ENCODE assay signal across 8 mouse cellular contexts in the genomic region with DNA sequence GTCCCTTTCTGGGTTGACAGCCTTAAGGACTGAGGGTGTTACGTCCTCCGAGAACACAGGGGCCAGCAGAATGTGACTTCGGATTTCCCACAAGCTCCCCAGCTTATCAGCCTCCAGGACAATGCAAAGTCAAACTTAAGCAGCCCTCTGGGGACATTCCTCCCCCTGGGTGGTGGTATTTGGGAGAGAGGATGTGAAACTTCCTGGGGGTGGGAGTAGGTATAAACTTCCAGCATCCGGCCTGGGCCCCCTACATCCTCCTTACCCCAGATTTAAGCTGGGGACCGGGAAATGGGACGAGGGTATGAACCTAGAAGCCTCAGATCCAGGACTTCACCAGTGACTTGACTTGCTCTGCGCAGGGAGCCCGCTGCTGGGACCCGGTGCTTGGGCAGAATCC. TPM values are rescaled to one million over a fixed set of nuclear protein-coding genes. Genes with fewer than 3 reads are reported as not detected.
DNase-seq lines count a peak whose midpoint lies in the region; ATAC-seq and TF ChIP-seq lines count a peak whose summit lies in the region.

No protein-coding gene starts in this region.

- no peak for DNase-seq in hindbrain, embryonic 11.5 days (ENCODE audit: low spot score)
- peak; percentile 72 for DNase-seq in lung, embryonic 14.5 days
- DNase-seq in frontal cortex, postnatal 14 days (ENCODE audit: low spot score in 2 of 2), result no peak
- DNase-seq in cerebellum, adult 9-11 months, result no peak
- no peak for DNase-seq in layer of hippocampus, postnatal 25 days (ENCODE audit: extremely low spot score in 1 of 2, low spot score in 1 of 2)
- DNase-seq in cerebellum, adult 11-12 months, result no peak

- H3K27me3 ChIP-seq in C2C12 (ENCODE audit: control insufficient read depth, insufficient read depth, insufficient read length), result no peaks in the 10 kb centered on the region
- no peaks in the 10 kb centered on the region for H3K27me3 ChIP-seq in ES-Bruce4 (ENCODE audit: control insufficient read depth, insufficient read depth, low read length, poor library complexity, severe bottlenecking)
- H3K27me3 ChIP-seq in hindbrain, embryonic 11.5 days (ENCODE audit: control insufficient read depth, insufficient read depth, low read length), result peaks cover 27% of the 10 kb centered on the region
- peaks cover 8% of the 10 kb centered on the region for H3K27me3 ChIP-seq in lung, embryonic 14.5 days (ENCODE audit: insufficient read depth, low read length)

- H3K4me2 ChIP-seq in hindbrain, embryonic 11.5 days (replicated peaks; ENCODE audit: low read depth, low read length), result peak overlapping the region; percentile 69
- H3K4me2 ChIP-seq in lung, embryonic 14.5 days, result peak overlapping the region; percentile 83

- no peaks in the 10 kb centered on the region for H3K36me3 ChIP-seq in C2C12 (ENCODE audit: control insufficient read depth, insufficient read depth)
- no peaks in the 10 kb centered on the region for H3K36me3 ChIP-seq in ES-Bruce4 (ENCODE audit: control insufficient read depth, insufficient read depth, low read length, poor library complexity, severe bottlenecking)
- no peaks in the 10 kb centered on the region for H3K36me3 ChIP-seq in hindbrain, embryonic 11.5 days (ENCODE audit: control insufficient read depth, insufficient read depth, low read length)
- H3K36me3 ChIP-seq in lung, embryonic 14.5 days (ENCODE audit: insufficient read depth), result no peaks in the 10 kb centered on the region

- H3ac ChIP-seq in C2C12 (ENCODE audit: control insufficient read depth, insufficient read length, low read depth), result peak overlapping the region; percentile 63

- H3K79me3 ChIP-seq in C2C12 (ENCODE audit: low read depth), result no peaks in the 10 kb centered on the region

- H3K9ac ChIP-seq in ES-Bruce4 (ENCODE audit: low read depth, poor library complexity, severe bottlenecking), result peak overlapping the region; percentile 76
- peak overlapping the region; percentile 52 for H3K9ac ChIP-seq in hindbrain, embryonic 11.5 days (ENCODE audit: low read depth, low read length)
- H3K9ac ChIP-seq in lung, embryonic 14.5 days, result peak overlapping the region; percentile 61

- ATAC-seq in hindbrain, embryonic 11.5 days (ENCODE audit: low FRiP score), result peak; percentile 3; the same call in 1 of the 2 replicates
- ATAC-seq in lung, embryonic 14.5 days (ENCODE audit: insufficient read depth), result peak; percentile 15; the same call in 1 of the 2 replicates

- TF ChIP-seq EP300 in ES-Bruce4 (IDR thresholded peaks at IDR 0.05; ENCODE audit: insufficient read depth, low read depth, low read length), result no peak

- TF ChIP-seq POLR2A in ES-Bruce4 (IDR thresholded peaks at IDR 0.05; ENCODE audit: insufficient read depth, low read length), result no peak

- H3K4me3 ChIP-seq in C2C12 (ENCODE audit: insufficient read depth, poor library complexity, severe bottlenecking) (no peak overlapping the region), ES-Bruce4 (ENCODE audit: low read depth, low read length) (peak overlapping the region; percentile 61)
- H3K4me3 ChIP-seq in hindbrain, embryonic 11.5 days (ENCODE audit: low read depth, low read length), result peak overlapping the region; percentile 32
- H3K4me3 ChIP-seq in lung, embryonic 14.5 days (ENCODE audit: low read depth, low read length), result peak overlapping the region; percentile 39

- peaks cover 10% of the 10 kb centered on the region for H3K4me1 ChIP-seq in ES-Bruce4 (ENCODE audit: control insufficient read depth, insufficient read depth, low read length)
- peaks cover 10% of the 10 kb centered on the region for H3K4me1 ChIP-seq in hindbrain, embryonic 11.5 days (replicated peaks; ENCODE audit: control insufficient read depth, insufficient read depth, low read length)
- H3K4me1 ChIP-seq in lung, embryonic 14.5 days (ENCODE audit: insufficient read depth), result peaks cover 12% of the 10 kb centered on the region; the same call in 1 of the 2 replicates

- 4% methylated on average over 9 of the region's 9 CpGs for WGBS in hindbrain, embryonic 11.5 days
- WGBS in lung, embryonic 14.5 days, result 4% methylated on average over 9 of the region's 9 CpGs

- no peaks in the 10 kb centered on the region for H3K9me3 ChIP-seq in ES-Bruce4 (replicated peaks; ENCODE audit: control insufficient read depth, insufficient read depth, low read length, poor library complexity, severe bottlenecking)
- no peaks in the 10 kb centered on the region for H3K9me3 ChIP-seq in hindbrain, embryonic 11.5 days (ENCODE audit: control insufficient read depth, low read length)
- no peaks in the 10 kb centered on the region for H3K9me3 ChIP-seq in lung, embryonic 14.5 days (ENCODE audit: low read depth, low read length)

- TF ChIP-seq CTCF in C2C12 (IDR thresholded peaks at IDR 0.05; ENCODE audit: control insufficient read depth, insufficient read depth, insufficient read length) (no peak), ES-Bruce4 (IDR thresholded peaks at IDR 0.05; ENCODE audit: low read depth, low read length) (no peak)
- TF ChIP-seq CTCF in lung, embryonic 14.5 days (IDR thresholded peaks at IDR 0.05; ENCODE audit: low read depth), result no peak

- no peaks in the 10 kb centered on the region for H3K79me2 ChIP-seq in C2C12 (ENCODE audit: control insufficient read depth, insufficient read depth)

- peak overlapping the region; percentile 69 for H3K27ac ChIP-seq in ES-Bruce4 (ENCODE audit: insufficient read depth, low read length)
- no peak overlapping the region for H3K27ac ChIP-seq in hindbrain, embryonic 11.5 days (ENCODE audit: low read depth, low read length)
- H3K27ac ChIP-seq in lung, embryonic 14.5 days (ENCODE audit: low read depth), result peak overlapping the region; percentile 92

TF ChIP-seq in C2C12, 6 proteins besides CTCF, POLR2A, EP300 and RAD21:
- TF ChIP-seq MYOG (IDR thresholded peaks at IDR 0.05; ENCODE audit: control insufficient read depth, extremely low read depth, insufficient read length) (no peak), USF1 (IDR thresholded peaks at IDR 0.05; ENCODE audit: low read depth) (no peak), MYOD1 (IDR thresholded peaks at IDR 0.05; ENCODE audit: control insufficient read depth, insufficient read length, low read depth) (no peak), FOSL1 (IDR thresholded peaks at IDR 0.05; ENCODE audit: insufficient read depth, low read length, poor library complexity, severe bottlenecking) (no peak), MAX (IDR thresholded peaks at IDR 0.05) (no peak), CEBPB (IDR thresholded peaks at IDR 0.05; ENCODE audit: low read depth) (no peak)
TF ChIP-seq in C2C12: peak in this region for 0.

RNA-seq across cellular contexts. Expression of gene Mcam, which starts 4.6 kb away (rescaled TPM):
- polyA plus RNA-seq in C2C12 (2012; fragmentation: generic; extraction: Trizol), result 21.7 TPM
- polyA plus RNA-seq in ES-Bruce4 (2011; ENCODE audit: insufficient read depth, insufficient read length, low read depth, missing spikeins), result 57.6 and 58.0 TPM in 2 replicates
- 13.0 and 14.3 TPM in 2 replicates for polyA plus RNA-seq in hindbrain, embryonic 11.5 days (2014; fragmentation: Nextera tagmentation; extraction: Ambion mirVana)
- polyA plus RNA-seq in lung, embryonic 14.5 days (2014; fragmentation: Nextera tagmentation; extraction: Ambion mirVana), result 84.9 and 87.7 TPM in 2 replicates
- 10 to 100 TPM; 22.5 to 29.3 TPM for total RNA-seq in layer of hippocampus, postnatal 25 days (2021)

RNA-seq across cellular contexts. Expression of gene Rnf26, which starts 16.3 kb away (rescaled TPM):
- polyA plus RNA-seq in C2C12 (2012; fragmentation: generic; extraction: Trizol) (52.6 TPM), ES-Bruce4 (2011; ENCODE audit: insufficient read depth, insufficient read length, low read depth, missing spikeins) (34.1 and 34.3 TPM in 2 replicates)
- 43.7 and 51.8 TPM in 2 replicates for polyA plus RNA-seq in hindbrain, embryonic 11.5 days (2014; fragmentation: Nextera tagmentation; extraction: Ambion mirVana)
- polyA plus RNA-seq in lung, embryonic 14.5 days (2014; fragmentation: Nextera tagmentation; extraction: Ambion mirVana), result 85.6 and 89.2 TPM in 2 replicates
- total RNA-seq in layer of hippocampus, postnatal 25 days (2021), result 10 to 100 TPM; 30.3 to 33.0 TPM

RNA-seq across cellular contexts. Expression of gene Gm49380, which starts 16.3 kb away (rescaled TPM):
- 0.05 TPM for polyA plus RNA-seq in C2C12 (2012; fragmentation: generic; extraction: Trizol)
- 0.49 and 0.67 TPM in 2 replicates for polyA plus RNA-seq in ES-Bruce4 (2011; ENCODE audit: insufficient read depth, insufficient read length, low read depth, missing spikeins)
- 0.29 and 0.38 TPM in 2 replicates for polyA plus RNA-seq in hindbrain, embryonic 11.5 days (2014; fragmentation: Nextera tagmentation; extraction: Ambion mirVana)
- 0.08 and 0.32 TPM in 2 replicates for polyA plus RNA-seq in lung, embryonic 14.5 days (2014; fragmentation: Nextera tagmentation; extraction: Ambion mirVana)
- under 1 TPM in 1 of 2 experiments, not detected in 1; 0.28 TPM for total RNA-seq in layer of hippocampus, postnatal 25 days (2021)

RNA-seq across cellular contexts. Expression of gene C1qtnf5, which starts 22.6 kb away (rescaled TPM):
- polyA plus RNA-seq in C2C12 (2012; fragmentation: generic; extraction: Trizol), result 0.15 TPM
- polyA plus RNA-seq in ES-Bruce4 (2011; ENCODE audit: insufficient read depth, insufficient read length, low read depth, missing spikeins), result not detected in 2 replicates
- 0.82 and 1.2 TPM in 2 replicates for polyA plus RNA-seq in hindbrain, embryonic 11.5 days (2014; fragmentation: Nextera tagmentation; extraction: Ambion mirVana)
- polyA plus RNA-seq in lung, embryonic 14.5 days (2014; fragmentation: Nextera tagmentation; extraction: Ambion mirVana), result 4.7 and 5.0 TPM in 2 replicates
- 10 to 100 TPM; 13.6 to 16.8 TPM for total RNA-seq in layer of hippocampus, postnatal 25 days (2021)

RNA-seq across cellular contexts. Expression of gene Mfrp, which starts 28.1 kb away (rescaled TPM):
- 0.05 TPM for polyA plus RNA-seq in C2C12 (2012; fragmentation: generic; extraction: Trizol)
- not detected in 2 replicates for polyA plus RNA-seq in ES-Bruce4 (2011; ENCODE audit: insufficient read depth, insufficient read length, low read depth, missing spikeins)
- 0.10 and 0.23 TPM in 2 replicates for polyA plus RNA-seq in hindbrain, embryonic 11.5 days (2014; fragmentation: Nextera tagmentation; extraction: Ambion mirVana)
- 0.07 and 0.11 TPM in 2 replicates for polyA plus RNA-seq in lung, embryonic 14.5 days (2014; fragmentation: Nextera tagmentation; extraction: Ambion mirVana)
- under 1 TPM; 0.31 to 0.49 TPM for total RNA-seq in layer of hippocampus, postnatal 25 days (2021)
